Mouse (Mus musculus) kidney, postnatal 0 days (tissue): Measurements from ENCODE around the gene Mnat1. TPM values are rescaled to one million over a fixed set of nuclear protein-coding genes. Genes with fewer than 3 reads are reported as not detected.

Experiments used
- ATAC-seq: fragments of 200-750 bp; cut with Nextera tagmentation; replicated peaks from 2 replicates; pipeline ENCODE4 v1.8.0; 2017; ENCODE audit warnings: low read depth, moderate number of reproducible peaks, moderate TSS enrichment, moderate library complexity; ENCODE audit not compliant: low FRiP score
- DNase-seq: peaks from one replicate; pipeline ENCODE4 v3.0.0-alpha.2; 2016; ENCODE audit warnings: low spot score
- H3K27ac ChIP-seq: fragments of 300-500 bp; sonication (generic); 2 replicates; pipeline ENCODE4 v1.5.1; 2014; ENCODE audit warnings: mild to moderate bottlenecking
- H3K27me3 ChIP-seq: fragments of 300-500 bp; sonication (generic); 2 replicates; pipeline ENCODE4 v1.6.1; 2014; ENCODE audit warnings: low read length, mixed read lengths; ENCODE audit not compliant: insufficient read depth
- H3K36me3 ChIP-seq: fragments of 300-500 bp; sonication (generic); 2 replicates; pipeline ENCODE4 v1.6.1; 2014; ENCODE audit warnings: low read length, mixed read lengths; ENCODE audit not compliant: insufficient read depth
- H3K4me1 ChIP-seq: fragments of 300-500 bp; sonication (generic); replicated peaks from 2 replicates; pipeline ENCODE4 v1.6.1; 2014; ENCODE audit warnings: antibody characterized with exemption, low read length, mixed read lengths; ENCODE audit not compliant: insufficient read depth
- H3K4me2 ChIP-seq: fragments of 300-500 bp; sonication (generic); 2 replicates; pipeline ENCODE4 v1.6.1; 2014; ENCODE audit warnings: mild to moderate bottlenecking, low read length, moderate library complexity, mixed read lengths
- H3K4me3 ChIP-seq: fragments of 300-500 bp; sonication (generic); replicated peaks from 2 replicates; pipeline ENCODE4 v1.5.1; 2014; ENCODE audit warnings: low read depth, low read length
- H3K9ac ChIP-seq: fragments of 300-500 bp; sonication (generic); 2 replicates; pipeline ENCODE4 v1.6.1; 2014; ENCODE audit warnings: low read depth, low read length
- H3K9me3 ChIP-seq: fragments of 300-500 bp; sonication (generic); replicated peaks from 2 replicates; pipeline ENCODE4 v1.6.1; 2016; ENCODE audit warnings: low read length, inconsistent platforms, mixed read lengths
- CTCF ChIP-seq: IDR thresholded peaks from 2 replicates; pipeline ENCODE4 v1.5.1; 2016; ENCODE audit warnings: antibody characterized with exemption, low read depth, mild to moderate bottlenecking, moderate library complexity
- WGBS: fragments of 180-500 bp; shearing (Covaris S2); extraction: QIAGEN DNeasy Blood & Tissue Kit; methylation state at CpG from one replicate; pipeline ENCODE4 v1.1.7; 2014; 5-methylcytosine and 5-hydroxymethylcytosine counted together
- polyA plus RNA-seq: library from polyadenylated mRNA; unstranded; fragments of >200 nt; fragmentation: Nextera tagmentation; extraction: Ambion mirVana; gene quantifications from 2 replicates; pipeline ENCODE4 v1.2.1, GENCODE M21; 2015

The Mnat1 gene
- polyA plus RNA-seq, 1 experiment from 2014 or later = 38.0 TPM

DNA sequence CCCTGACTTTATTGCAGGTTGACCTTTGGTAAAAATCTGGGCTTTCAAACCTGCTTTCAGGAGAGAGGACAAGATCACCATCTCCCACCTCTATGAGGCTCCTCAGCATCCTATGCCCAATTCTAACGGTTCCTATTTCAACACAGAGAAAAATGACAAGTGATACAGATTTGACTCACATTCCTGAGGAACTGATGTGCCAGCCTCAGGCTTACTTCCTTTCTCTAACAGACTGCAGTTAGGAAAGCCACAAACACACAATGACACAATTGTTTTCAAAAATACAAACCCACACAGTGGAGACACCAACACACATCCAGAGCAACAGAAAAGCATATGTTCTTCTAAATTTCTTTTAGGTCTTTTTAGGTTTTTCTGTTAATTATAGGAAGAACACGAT is 15.7 kb upstream of the Mnat1 start:
- H3K9ac ChIP-seq = no peak overlapping the region
- no peak for TF ChIP-seq CTCF
- H3K4me1 ChIP-seq = no peaks in the 10 kb centered on the region; the same call in 1 of the 2 replicates
- no peak for DNase-seq
- no peak for ATAC-seq
- WGBS = 83% methylated on average over 2 of the region's 2 CpGs
- no peak overlapping the region for H3K4me2 ChIP-seq
- H3K27me3 ChIP-seq = no peaks in the 10 kb centered on the region
- peaks cover 9% of the 10 kb centered on the region; the same call in 1 of the 2 replicates for H3K36me3 ChIP-seq
- no peak overlapping the region for H3K27ac ChIP-seq
- no peaks in the 10 kb centered on the region for H3K9me3 ChIP-seq
- no peak overlapping the region for H3K4me3 ChIP-seq

DNA sequence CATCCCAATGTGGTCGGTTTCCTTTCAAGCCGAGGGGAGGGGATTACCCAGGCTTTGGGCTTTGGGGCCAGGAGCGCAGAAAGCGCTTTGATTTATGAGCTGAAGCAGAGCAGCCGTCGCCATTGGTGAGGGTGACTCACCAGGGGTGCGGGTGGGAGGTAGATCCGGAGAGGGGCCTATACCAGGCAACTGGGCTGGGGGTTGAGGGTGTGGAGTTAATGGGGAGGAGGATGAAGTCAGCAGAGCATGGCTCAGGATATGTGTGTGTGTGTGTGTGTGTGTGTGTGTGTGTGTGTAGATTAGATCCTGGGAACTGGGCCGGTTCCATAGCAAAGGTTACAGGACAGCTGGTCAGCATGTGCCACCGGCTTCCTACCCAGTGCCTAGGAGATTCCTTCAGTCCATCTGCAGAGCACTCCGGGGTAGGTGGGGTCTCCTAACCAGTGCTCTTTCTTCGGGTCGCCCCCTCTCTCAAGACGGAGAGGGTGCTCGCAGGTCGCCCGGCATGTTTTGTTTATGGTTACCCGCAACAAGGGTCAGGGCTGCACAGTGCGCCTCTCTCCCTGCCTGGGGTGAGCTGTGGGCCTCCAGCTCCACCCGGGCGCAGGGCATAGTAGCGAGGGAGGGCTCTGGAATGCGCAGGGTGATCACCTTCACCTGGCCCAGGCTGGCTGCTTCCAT is 12.9 kb upstream of the Mnat1 start:
- Histone ChIP-seq H3K9me3 (no peaks in the 10 kb centered on the region), H3K4me3 (peak overlapping the region; percentile 79), H3K4me2 (peak overlapping the region; percentile 98), H3K27ac (peak overlapping the region; percentile 90), H3K4me1 (no peaks in the 10 kb centered on the region; the same call in 1 of the 2 replicates), H3K27me3 (no peaks in the 10 kb centered on the region), H3K36me3 (no peaks in the 10 kb centered on the region), H3K9ac (peak overlapping the region; percentile 19)
- 3% methylated on average over 21 of the region's 23 CpGs for WGBS
- ATAC-seq = peak; percentile 82
- TF ChIP-seq CTCF = no peak
- DNase-seq = peak; percentile 69

DNA sequence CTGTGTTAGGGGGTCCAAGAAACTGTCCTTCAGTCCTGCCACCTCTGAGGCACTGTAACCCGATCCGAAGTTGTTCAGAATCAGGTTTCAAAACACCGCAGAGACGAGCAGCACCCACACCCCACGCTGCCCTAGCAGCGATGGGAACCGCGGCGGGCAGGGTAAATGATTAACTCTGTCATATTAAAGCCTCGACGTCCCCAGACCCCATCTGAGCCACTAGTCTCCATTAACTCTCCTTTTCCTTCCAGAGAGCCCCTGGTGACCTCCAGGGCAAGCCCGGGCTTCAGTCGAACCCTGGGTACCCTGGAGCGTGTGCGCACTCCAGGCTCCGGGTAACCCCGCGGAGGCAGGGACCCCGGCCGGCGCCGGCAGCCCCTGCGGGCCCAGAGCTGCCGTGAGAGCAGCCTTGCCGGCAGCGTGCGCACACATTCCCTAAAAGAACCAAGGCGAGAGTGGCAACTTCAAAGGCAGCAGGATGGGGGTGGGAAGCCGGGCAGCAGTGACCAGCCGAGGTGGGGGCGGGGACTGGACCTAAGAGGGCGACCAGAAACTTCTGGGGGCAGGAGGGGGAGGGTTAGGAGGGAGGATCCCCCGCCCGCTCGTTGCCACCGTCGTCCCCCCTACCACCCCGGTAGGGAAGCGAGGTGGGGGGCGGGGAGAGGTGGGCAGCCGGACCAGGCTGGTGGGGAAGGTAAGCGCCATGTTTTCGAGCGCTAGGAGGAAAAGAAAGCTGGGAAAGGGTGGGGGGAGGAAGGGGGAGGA is 11.8 kb upstream of the Mnat1 start:
- no peak for TF ChIP-seq CTCF
- ATAC-seq (peak; percentile 12; the same call in 1 of the 2 replicates), DNase-seq (peak; percentile 63)
- Histone ChIP-seq H3K4me1 (no peaks in the 10 kb centered on the region; the same call in 1 of the 2 replicates), H3K36me3 (no peaks in the 10 kb centered on the region), H3K4me2 (peak overlapping the region; percentile 98), H3K9ac (peak overlapping the region; percentile 73), H3K27me3 (no peaks in the 10 kb centered on the region), H3K4me3 (peak overlapping the region; percentile 79), H3K9me3 (no peaks in the 10 kb centered on the region), H3K27ac (peak overlapping the region; percentile 90)
- WGBS = under 1% methylated on average over 37 of the region's 44 CpGs

DNA sequence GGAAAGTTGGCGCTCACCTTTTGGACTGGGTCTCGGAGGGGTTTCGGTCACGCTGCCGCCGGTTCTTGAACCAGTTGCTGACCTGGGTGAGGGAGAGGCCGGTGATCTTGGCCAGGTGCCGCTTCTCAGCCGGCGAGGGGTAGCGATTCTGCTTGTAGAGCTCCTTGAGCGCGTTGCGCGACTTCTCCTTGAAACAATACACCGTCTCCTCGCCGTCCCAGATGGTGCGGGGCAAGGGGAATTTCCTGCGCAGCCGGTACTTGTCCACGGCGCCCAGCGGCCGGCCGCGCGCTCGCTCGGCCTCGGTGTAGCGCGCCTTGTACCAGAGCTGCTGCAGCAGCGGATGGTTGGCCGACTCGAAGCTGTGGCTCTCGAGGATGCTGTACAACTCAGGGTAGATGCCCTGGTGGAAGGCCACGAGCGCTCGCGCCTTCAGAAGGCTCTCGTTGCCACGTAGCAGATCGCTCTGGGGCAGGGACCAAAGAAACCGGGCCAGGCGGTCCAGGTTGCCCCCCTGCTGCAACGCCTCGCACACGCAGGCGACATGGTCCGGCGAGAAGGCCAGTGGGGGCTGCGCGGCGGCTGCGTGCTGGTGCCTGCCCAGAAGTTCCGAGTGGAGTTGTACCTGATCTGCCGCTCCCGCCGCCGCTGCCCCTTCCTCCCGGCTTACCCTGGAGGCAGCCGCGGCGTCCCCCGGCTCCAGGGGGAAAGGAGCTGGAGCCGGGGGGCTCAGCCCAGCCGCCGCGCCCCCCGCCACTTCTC is 11.0 kb upstream of the Mnat1 start:
- H3K27me3 ChIP-seq = no peaks in the 10 kb centered on the region
- H3K9me3 ChIP-seq = no peaks in the 10 kb centered on the region
- ATAC-seq (peak; percentile 13; the same call in 1 of the 2 replicates), DNase-seq (peak; percentile 58)
- TF ChIP-seq CTCF = no peak
- no peaks in the 10 kb centered on the region; the same call in 1 of the 2 replicates for H3K4me1 ChIP-seq
- H3K36me3 ChIP-seq = no peaks in the 10 kb centered on the region
- peak overlapping the region; percentile 79 for H3K4me3 ChIP-seq
- peak overlapping the region; percentile 98 for H3K4me2 ChIP-seq
- WGBS = under 1% methylated on average over 61 of the region's 71 CpGs
- H3K9ac ChIP-seq = peak overlapping the region; percentile 73
- peak overlapping the region; percentile 90 for H3K27ac ChIP-seq

DNA sequence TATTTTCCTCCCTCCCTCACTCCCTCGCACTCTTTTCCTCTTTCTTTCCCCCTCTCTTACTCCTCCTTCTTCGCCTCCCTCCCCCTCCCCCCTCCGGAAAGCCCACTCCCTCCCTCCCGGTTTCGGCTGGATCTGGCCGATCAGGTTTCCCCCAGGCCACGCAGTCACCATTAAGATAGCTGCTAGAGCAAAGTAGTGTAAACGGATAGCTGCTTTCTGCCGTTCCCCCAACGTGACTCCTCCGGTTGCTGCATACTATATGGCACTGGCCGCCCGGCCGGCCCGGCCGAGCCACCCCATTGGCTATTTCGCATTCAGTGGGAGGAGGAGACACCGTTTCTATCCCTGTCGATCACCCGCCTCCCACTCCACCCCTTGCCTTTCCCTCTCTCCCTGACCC is 10.3 kb upstream of the Mnat1 start, which contains the start of gene Six4:
Gene Six4 (minus strand): TSS at position 261 of the 400 bp plus-strand sequence.
- peak within 1 kb of the TSS; percentile 79 for H3K4me3 ChIP-seq
- H3K27me3 ChIP-seq = no peaks in the 10 kb centered on the region
- H3K4me1 ChIP-seq = no peaks in the 10 kb centered on the region; the same call in 1 of the 2 replicates
- 1% methylated on average over 20 of the region's 20 CpGs for WGBS
- peak within 1 kb of the TSS; percentile 98 for H3K4me2 ChIP-seq
- H3K9me3 ChIP-seq = no peaks in the 10 kb centered on the region
- peak; percentile 91 for DNase-seq
- TF ChIP-seq CTCF = no peak
- H3K9ac ChIP-seq = peak within 1 kb of the TSS; percentile 73
- ATAC-seq = peak; percentile 82
- no peaks in the 10 kb centered on the region for H3K36me3 ChIP-seq
- H3K27ac ChIP-seq = peak within 1 kb of the TSS; percentile 90

DNA sequence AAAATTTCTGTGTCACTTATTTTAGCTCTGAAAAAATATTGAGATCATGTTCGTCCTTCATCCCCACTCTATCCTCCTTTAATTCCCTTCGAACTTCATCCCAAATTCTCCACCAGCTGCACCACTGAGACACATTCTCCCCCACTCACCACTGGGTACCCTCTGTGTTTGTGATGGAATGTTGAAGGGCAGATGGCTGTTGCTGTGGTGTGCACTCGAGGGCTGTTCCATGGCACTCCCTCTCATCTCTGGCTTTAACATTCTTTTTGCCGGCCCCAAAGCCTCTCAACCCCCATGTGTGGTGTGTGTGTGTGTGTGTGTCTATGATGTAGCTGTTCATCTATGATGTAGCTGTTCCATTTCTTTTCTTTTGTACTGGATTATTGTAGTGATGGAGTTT is 1.7 kb downstream of the Mnat1 start:
- ATAC-seq (no peak), DNase-seq (no peak)
- Histone ChIP-seq H3K4me2 (no peak overlapping the region), H3K27ac (no peak overlapping the region), H3K36me3 (no peaks in the 10 kb centered on the region), H3K9ac (no peak overlapping the region), H3K27me3 (no peaks in the 10 kb centered on the region), H3K9me3 (no peaks in the 10 kb centered on the region), H3K4me3 (no peak overlapping the region), H3K4me1 (no peaks in the 10 kb centered on the region)
- WGBS = 77% methylated on average over 4 of the region's 4 CpGs
- no peak for TF ChIP-seq CTCF
